Mouse (Mus musculus): ENCODE results near the gene Cnrip1. TPM values are rescaled to one million over a fixed set of nuclear protein-coding genes. Genes with fewer than 3 reads are reported as not detected.

Cnrip1 gene
- polyA plus RNA-seq, 1 experiment from 2014 or later, result 12.2 TPM

GRCm38 (mm10) chr11:17007517-17008173 is 43.7 kb upstream of the Cnrip1 start:
- no peak for ATAC-seq
- Histone ChIP-seq H3K27ac (ENCODE audit: low read depth, low read length) (no peak overlapping the region), H3K27me3 (replicated peaks; ENCODE audit: control insufficient read depth, insufficient read depth, low read length) (no peaks in the 10 kb centered on the region), H3K9ac (ENCODE audit: low read depth, low read length) (no peak overlapping the region), H3K4me1 (replicated peaks; ENCODE audit: control insufficient read depth, insufficient read depth, low read length) (no peaks in the 10 kb centered on the region), H3K36me3 (ENCODE audit: control insufficient read depth, insufficient read depth) (no peaks in the 10 kb centered on the region), H3K9me3 (ENCODE audit: control insufficient read depth) (no peaks in the 10 kb centered on the region), H3K4me3 (ENCODE audit: low read depth, low read length) (no peak overlapping the region), H3K4me2 (replicated peaks; ENCODE audit: low read depth) (no peak overlapping the region)
- TF ChIP-seq CTCF (IDR thresholded peaks at IDR 0.05; ENCODE audit: low read depth), result no peak
- WGBS, result 85% methylated on average over 5 of the region's 5 CpGs

- Histone ChIP-seq H3K27ac (ENCODE audit: low read depth, low read length) (no peak overlapping the region), H3K27me3 (replicated peaks; ENCODE audit: control insufficient read depth, insufficient read depth, low read length) (no peaks in the 10 kb centered on the region), H3K4me2 (replicated peaks; ENCODE audit: low read depth) (no peak overlapping the region), H3K9ac (ENCODE audit: low read depth, low read length) (no peak overlapping the region), H3K9me3 (ENCODE audit: control insufficient read depth) (no peaks in the 10 kb centered on the region), H3K4me1 (replicated peaks; ENCODE audit: control insufficient read depth, insufficient read depth, low read length) (no peaks in the 10 kb centered on the region), H3K4me3 (ENCODE audit: low read depth, low read length) (no peak overlapping the region), H3K36me3 (ENCODE audit: control insufficient read depth, insufficient read depth) (no peaks in the 10 kb centered on the region)
- no peak for TF ChIP-seq CTCF (IDR thresholded peaks at IDR 0.05; ENCODE audit: low read depth)
- 43% methylated on average over 7 of the region's 7 CpGs for WGBS
- ATAC-seq, result no peak
These were observed 42.9 kb upstream of the Cnrip1 start for GRCm38 (mm10) chr11:17008498-17008941.

DNA sequence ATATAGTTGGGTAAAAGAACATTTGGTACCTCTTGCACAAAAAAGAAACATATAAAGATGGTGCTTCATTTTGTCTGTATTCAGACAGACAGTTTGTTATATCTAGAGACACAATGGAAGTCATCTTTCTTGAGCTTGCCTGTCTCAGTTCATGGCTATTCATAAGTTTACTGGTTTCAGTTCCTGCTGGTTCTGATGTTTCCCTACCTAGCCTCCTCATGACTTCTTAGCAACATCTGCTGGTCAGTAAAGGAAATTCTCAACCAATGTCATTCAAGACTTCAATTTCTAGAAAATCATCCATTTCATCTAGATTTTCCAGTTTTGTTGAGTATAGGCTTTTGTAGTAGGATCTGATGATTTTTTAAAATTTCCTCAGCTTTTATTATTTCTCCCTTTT is 38.4 kb upstream of the Cnrip1 start:
- H3K27me3 ChIP-seq (replicated peaks; ENCODE audit: control insufficient read depth, insufficient read depth, low read length), result no peaks in the 10 kb centered on the region
- H3K4me1 ChIP-seq (replicated peaks; ENCODE audit: control insufficient read depth, insufficient read depth, low read length), result no peaks in the 10 kb centered on the region
- no peak overlapping the region for H3K27ac ChIP-seq (ENCODE audit: low read depth, low read length)
- no peaks in the 10 kb centered on the region for H3K9me3 ChIP-seq (ENCODE audit: control insufficient read depth)
- no peak overlapping the region for H3K4me3 ChIP-seq (ENCODE audit: low read depth, low read length)
- TF ChIP-seq CTCF (IDR thresholded peaks at IDR 0.05; ENCODE audit: low read depth), result peak; percentile 26; the same call in 1 of the 2 replicates
- H3K9ac ChIP-seq (ENCODE audit: low read depth, low read length), result no peak overlapping the region
- no peak for ATAC-seq
- no peak overlapping the region for H3K4me2 ChIP-seq (replicated peaks; ENCODE audit: low read depth)
- no peaks in the 10 kb centered on the region for H3K36me3 ChIP-seq (ENCODE audit: control insufficient read depth, insufficient read depth)

- Histone ChIP-seq H3K4me2 (replicated peaks; ENCODE audit: low read depth) (no peak overlapping the region), H3K4me3 (ENCODE audit: low read depth, low read length) (no peak overlapping the region), H3K27me3 (replicated peaks; ENCODE audit: control insufficient read depth, insufficient read depth, low read length) (no peaks in the 10 kb centered on the region), H3K27ac (ENCODE audit: low read depth, low read length) (no peak overlapping the region), H3K9ac (ENCODE audit: low read depth, low read length) (no peak overlapping the region), H3K36me3 (ENCODE audit: control insufficient read depth, insufficient read depth) (no peaks in the 10 kb centered on the region), H3K9me3 (ENCODE audit: control insufficient read depth) (no peaks in the 10 kb centered on the region), H3K4me1 (replicated peaks; ENCODE audit: control insufficient read depth, insufficient read depth, low read length) (no peaks in the 10 kb centered on the region)
- no peak for TF ChIP-seq CTCF (IDR thresholded peaks at IDR 0.05; ENCODE audit: low read depth)
- ATAC-seq, result no peak
- WGBS, result 93% methylated on average over 7 of the region's 7 CpGs
These were observed 32.1 kb upstream of the Cnrip1 start for GRCm38 (mm10) chr11:17019328-17019727.

DNA sequence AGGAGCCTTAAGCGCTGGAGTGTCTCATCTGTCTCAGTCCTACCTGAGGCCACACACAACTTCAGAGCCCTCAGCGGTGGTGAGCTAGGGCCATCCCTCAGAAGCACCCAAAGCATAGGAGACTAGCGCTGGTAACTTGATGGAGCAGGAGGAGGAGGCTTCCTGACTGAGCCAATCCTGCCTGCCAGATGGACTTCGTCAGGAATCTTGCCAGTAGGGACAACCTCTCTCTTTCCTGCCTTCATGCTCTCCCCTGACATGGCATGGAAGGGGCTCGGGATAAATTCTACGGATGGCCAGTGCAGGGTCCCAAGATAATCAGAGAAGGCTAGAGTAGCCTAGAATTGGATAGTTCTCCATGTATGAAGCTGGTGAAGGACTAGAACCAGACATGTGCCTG is 28.2 kb upstream of the Cnrip1 start:
- TF ChIP-seq CTCF (IDR thresholded peaks at IDR 0.05; ENCODE audit: low read depth), result no peak
- ATAC-seq, result no peak
- H3K36me3 ChIP-seq (ENCODE audit: control insufficient read depth, insufficient read depth), result no peaks in the 10 kb centered on the region
- H3K4me1 ChIP-seq (replicated peaks; ENCODE audit: control insufficient read depth, insufficient read depth, low read length), result no peaks in the 10 kb centered on the region
- no peak overlapping the region for H3K4me3 ChIP-seq (ENCODE audit: low read depth, low read length)
- no peak overlapping the region for H3K9ac ChIP-seq (ENCODE audit: low read depth, low read length)
- H3K9me3 ChIP-seq (ENCODE audit: control insufficient read depth), result no peaks in the 10 kb centered on the region
- WGBS, result 71% methylated on average over 6 of the region's 6 CpGs
- H3K4me2 ChIP-seq (replicated peaks; ENCODE audit: low read depth), result no peak overlapping the region
- H3K27ac ChIP-seq (ENCODE audit: low read depth, low read length), result no peak overlapping the region
- H3K27me3 ChIP-seq (replicated peaks; ENCODE audit: control insufficient read depth, insufficient read depth, low read length), result no peaks in the 10 kb centered on the region

DNA sequence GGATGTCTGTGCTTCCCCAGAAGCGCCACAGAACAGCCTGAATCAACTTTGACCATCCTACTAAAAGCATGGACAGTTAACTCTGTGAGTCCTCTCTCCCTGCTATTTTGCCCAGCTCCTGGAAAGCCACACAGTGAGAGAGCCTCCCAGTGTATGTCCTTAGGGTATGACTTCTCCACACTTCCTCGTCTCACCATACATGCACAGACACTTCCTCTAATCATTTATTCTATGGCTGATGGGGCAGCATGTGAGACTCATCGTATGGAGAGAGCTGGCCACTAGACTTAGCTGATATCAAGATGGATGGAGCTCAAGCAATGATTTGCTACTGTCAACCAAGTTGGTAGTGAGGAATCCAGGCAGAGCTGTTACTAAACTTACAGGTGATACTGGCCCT is 27.4 kb upstream of the Cnrip1 start:
- no peak for TF ChIP-seq CTCF (IDR thresholded peaks at IDR 0.05; ENCODE audit: low read depth)
- no peak for ATAC-seq
- 86% methylated on average over 3 of the region's 3 CpGs for WGBS
- Histone ChIP-seq H3K36me3 (ENCODE audit: control insufficient read depth, insufficient read depth) (no peaks in the 10 kb centered on the region), H3K9ac (ENCODE audit: low read depth, low read length) (no peak overlapping the region), H3K4me1 (replicated peaks; ENCODE audit: control insufficient read depth, insufficient read depth, low read length) (no peaks in the 10 kb centered on the region), H3K9me3 (ENCODE audit: control insufficient read depth) (no peaks in the 10 kb centered on the region), H3K4me2 (replicated peaks; ENCODE audit: low read depth) (no peak overlapping the region), H3K4me3 (ENCODE audit: low read depth, low read length) (no peak overlapping the region), H3K27me3 (replicated peaks; ENCODE audit: control insufficient read depth, insufficient read depth, low read length) (no peaks in the 10 kb centered on the region), H3K27ac (ENCODE audit: low read depth, low read length) (no peak overlapping the region)

- Histone ChIP-seq H3K9me3 (ENCODE audit: control insufficient read depth) (no peaks in the 10 kb centered on the region), H3K4me3 (ENCODE audit: low read depth, low read length) (no peak overlapping the region), H3K27ac (ENCODE audit: low read depth, low read length) (no peak overlapping the region), H3K9ac (ENCODE audit: low read depth, low read length) (no peak overlapping the region), H3K4me1 (replicated peaks; ENCODE audit: control insufficient read depth, insufficient read depth, low read length) (no peaks in the 10 kb centered on the region), H3K27me3 (replicated peaks; ENCODE audit: control insufficient read depth, insufficient read depth, low read length) (no peaks in the 10 kb centered on the region), H3K4me2 (replicated peaks; ENCODE audit: low read depth) (no peak overlapping the region), H3K36me3 (ENCODE audit: control insufficient read depth, insufficient read depth) (no peaks in the 10 kb centered on the region)
- WGBS, result 93% methylated on average over 2 of the region's 2 CpGs
- no peak for ATAC-seq
- no peak for TF ChIP-seq CTCF (IDR thresholded peaks at IDR 0.05; ENCODE audit: low read depth)
These were observed 5.6 kb upstream of the Cnrip1 start for GRCm38 (mm10) chr11:17045806-17046205.
